Comparison of ENCODE assay signal across 29 mouse cellular contexts in the genomic region with DNA sequence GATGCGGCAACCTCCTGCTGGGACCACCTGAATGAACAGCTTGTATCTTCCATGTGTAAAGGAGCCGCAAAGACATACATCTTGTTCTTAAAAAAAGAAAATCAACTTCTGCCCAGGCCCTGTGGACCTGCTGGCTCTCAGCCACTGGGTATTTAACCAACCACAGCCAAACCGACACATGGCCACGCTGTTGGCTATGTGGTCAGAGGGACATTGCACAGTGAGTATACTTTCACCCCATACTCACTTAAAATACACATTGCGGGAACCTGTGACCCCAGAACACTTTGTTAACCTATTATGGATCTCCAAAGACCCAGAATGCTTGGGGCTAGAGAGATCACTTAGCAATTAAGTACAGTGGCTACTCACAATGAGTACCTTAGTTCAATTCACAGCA. TPM values are rescaled to one million over a fixed set of nuclear protein-coding genes. Genes with fewer than 3 reads are reported as not detected.
"Had no signal": no experiment of that assay in that cellular context is flagged by ENCODE, and none has a peak within 500 bp of the region (broad histone marks: within the 10 kb centered on the region; RNA-seq: fewer than 3 reads in every experiment).

No protein-coding gene starts in this region.

- H3K27ac ChIP-seq: heart, embryonic 10.5 days; hindbrain, embryonic 13.5 days; hindbrain, embryonic 15.5 days; hindbrain, postnatal 0 days; kidney, embryonic 15.5 days; kidney, postnatal 0 days; limb, embryonic 13.5 days; limb, embryonic 15.5 days; liver, embryonic 13.5 days; liver, embryonic 15.5 days had no signal

- H3K36me3 ChIP-seq: heart, embryonic 10.5 days; heart, embryonic 12.5 days; hindbrain, embryonic 13.5 days; hindbrain, embryonic 15.5 days; kidney, embryonic 15.5 days; limb, embryonic 13.5 days; limb, embryonic 15.5 days; liver, embryonic 13.5 days; liver, embryonic 15.5 days had no signal

- H3K27me3 ChIP-seq: heart, embryonic 12.5 days; hindbrain, embryonic 13.5 days; hindbrain, embryonic 15.5 days; kidney, embryonic 15.5 days; limb, embryonic 13.5 days; limb, embryonic 15.5 days; liver, embryonic 13.5 days; liver, embryonic 15.5 days had no signal

- DNase-seq: gastrocnemius, postnatal 14 days; gastrocnemius, postnatal 36 days; heart, adult 18-20 months; heart, postnatal 10 days; heart, postnatal 36 days; kidney, adult 11 months; kidney, adult 2 months; kidney, adult 9 months; kidney, postnatal 14 days; layer of hippocampus, adult 9-11 months; layer of hippocampus, postnatal 36 days; left cerebral cortex, postnatal 4 days; liver, embryonic 13.5 days; lung, adult 18-20 months had no signal

- H3K4me1 ChIP-seq: heart, embryonic 10.5 days; heart, embryonic 12.5 days; hindbrain, embryonic 13.5 days; hindbrain, embryonic 15.5 days; kidney, embryonic 15.5 days; limb, embryonic 13.5 days; limb, embryonic 15.5 days had no signal

- H3K9ac ChIP-seq: heart, embryonic 12.5 days; hindbrain, embryonic 13.5 days; hindbrain, embryonic 15.5 days; kidney, embryonic 15.5 days; limb, embryonic 13.5 days; limb, embryonic 15.5 days; liver, embryonic 13.5 days; liver, embryonic 15.5 days had no signal

- H3K4me3 ChIP-seq: heart, embryonic 10.5 days; heart, embryonic 12.5 days; hindbrain, embryonic 13.5 days; hindbrain, embryonic 15.5 days; kidney, embryonic 15.5 days; limb, embryonic 13.5 days; limb, embryonic 15.5 days; liver, embryonic 13.5 days; liver, embryonic 15.5 days had no signal

RNA-seq across cellular contexts. Expression of gene Abcc12, which starts 7.9 kb away (rescaled TPM):
- total RNA-seq: gastrocnemius, adult 18-20 months; heart, adult 8-10 months; heart, postnatal 36 days; hematopoietic stem cell, adult 5-6 weeks had no signal
- polyA plus RNA-seq: heart, embryonic 10.5 days; heart, embryonic 12.5 days; heart, embryonic 14.5 days; hindbrain, embryonic 11.5 days; liver, embryonic 13.5 days; liver, embryonic 15.5 days had no signal
